Mouse (Mus musculus) ES-Bruce4 (cell line): ENCODE measurements around the gene Nfyc. TPM values are rescaled to one million over a fixed set of nuclear protein-coding genes. Genes with fewer than 3 reads are reported as not detected.
A peak's percentile ranks its signal among the peaks of the same experiment; 100 is the strongest.

Experiments
- H3K27ac ChIP-seq: 2 replicates; pipeline ENCODE4 v1.5.1; 2012; ENCODE audit warnings: low read length, inconsistent platforms; ENCODE audit not compliant: insufficient read depth
- H3K27me3 ChIP-seq: 2 replicates; pipeline ENCODE4 v1.6.1; 2012; ENCODE audit warnings: mild to moderate bottlenecking, low read length, inconsistent platforms; ENCODE audit not compliant: control insufficient read depth, poor library complexity, insufficient read depth, severe bottlenecking
- H3K36me3 ChIP-seq: 2 replicates; pipeline ENCODE4 v1.6.1; 2012; ENCODE audit warnings: inconsistent platforms, mild to moderate bottlenecking, low read length, moderate library complexity; ENCODE audit not compliant: control insufficient read depth, poor library complexity, insufficient read depth, severe bottlenecking
- H3K4me1 ChIP-seq: one replicate; pipeline ENCODE4 v1.8.1; 2011; ENCODE audit warnings: low read length; ENCODE audit not compliant: control insufficient read depth, insufficient read depth
- H3K4me3 ChIP-seq: 2 replicates; pipeline ENCODE4 v1.5.1; 2011; ENCODE audit warnings: low read depth, mild to moderate bottlenecking, low read length
- H3K9ac ChIP-seq: 2 replicates; pipeline ENCODE4 v1.6.1; 2012; ENCODE audit warnings: low read depth, mild to moderate bottlenecking, inconsistent platforms; ENCODE audit not compliant: poor library complexity, severe bottlenecking
- H3K9me3 ChIP-seq: replicated peaks from 2 replicates; pipeline ENCODE4 v1.6.1; 2012; ENCODE audit warnings: mild to moderate bottlenecking, low read length, inconsistent platforms; ENCODE audit not compliant: control insufficient read depth, poor library complexity, insufficient read depth, severe bottlenecking
- CTCF ChIP-seq: IDR thresholded peaks from one replicate; pipeline ENCODE4 v1.8.1; 2011; ENCODE audit warnings: low read depth, low read length
- EP300 ChIP-seq: IDR thresholded peaks from 2 replicates; pipeline ENCODE4 v1.6.1; 2011; ENCODE audit warnings: low read depth, low read length; ENCODE audit not compliant: insufficient read depth
- POLR2A ChIP-seq: IDR thresholded peaks from one replicate; pipeline ENCODE4 v1.8.1; 2011; ENCODE audit warnings: low read length; ENCODE audit not compliant: insufficient read depth
- polyA plus RNA-seq: library from polyadenylated mRNA; stranded (reverse); fragments of >200 nt; gene quantifications from 2 replicates; pipeline ENCODE4 v1.2.4, GENCODE M21; 2011; ENCODE audit warnings: low read depth; ENCODE audit not compliant: missing spikeins, insufficient read depth, insufficient read length

Nfyc gene
- polyA plus RNA-seq, 1 experiment, result 40.1 TPM

DNA sequence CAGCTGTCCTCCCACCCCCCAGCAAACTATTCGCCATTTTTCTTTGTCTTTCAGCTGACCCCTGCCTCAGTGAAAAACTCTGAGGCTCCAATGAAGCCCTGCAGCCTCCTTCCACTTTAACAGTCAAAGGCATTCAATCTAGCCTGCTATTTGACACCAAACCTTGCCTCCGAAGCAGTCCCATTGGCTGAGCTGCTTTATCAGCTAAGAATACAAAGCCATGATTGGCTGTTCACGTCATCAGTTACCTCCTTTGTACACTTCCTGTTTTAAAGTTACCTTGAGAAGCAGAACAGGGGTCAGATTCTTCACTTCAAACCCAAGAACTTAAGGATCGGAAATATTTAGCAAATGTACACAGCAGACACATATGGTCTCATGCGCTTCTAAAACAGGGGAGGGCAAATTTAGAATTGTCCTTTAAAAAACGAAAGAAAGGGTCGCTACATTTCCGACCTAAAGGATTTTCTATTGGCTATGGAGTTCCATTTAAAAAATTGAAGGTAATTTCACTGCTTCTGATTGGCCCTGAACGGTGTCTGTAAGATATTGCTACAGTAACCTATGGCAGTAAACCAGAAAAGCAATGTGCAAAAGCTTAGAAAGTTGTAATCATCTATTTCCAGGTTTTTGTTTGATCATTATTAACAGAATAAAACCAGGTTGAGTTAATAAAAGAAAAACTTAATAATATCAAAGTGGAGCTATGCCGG, 15.6 kb downstream of the Nfyc start:
- Histone ChIP-seq H3K36me3 (no peaks in the 10 kb centered on the region), H3K4me3 (peak overlapping the region; percentile 80), H3K9me3 (no peaks in the 10 kb centered on the region), H3K27ac (peak overlapping the region; percentile 98), H3K4me1 (peaks cover 5% of the 10 kb centered on the region), H3K9ac (peak overlapping the region; percentile 80; the same call in 1 of the 2 replicates), H3K27me3 (no peaks in the 10 kb centered on the region)
- TF ChIP-seq POLR2A, result no peak
- no peak for TF ChIP-seq EP300
- no peak for TF ChIP-seq CTCF

DNA sequence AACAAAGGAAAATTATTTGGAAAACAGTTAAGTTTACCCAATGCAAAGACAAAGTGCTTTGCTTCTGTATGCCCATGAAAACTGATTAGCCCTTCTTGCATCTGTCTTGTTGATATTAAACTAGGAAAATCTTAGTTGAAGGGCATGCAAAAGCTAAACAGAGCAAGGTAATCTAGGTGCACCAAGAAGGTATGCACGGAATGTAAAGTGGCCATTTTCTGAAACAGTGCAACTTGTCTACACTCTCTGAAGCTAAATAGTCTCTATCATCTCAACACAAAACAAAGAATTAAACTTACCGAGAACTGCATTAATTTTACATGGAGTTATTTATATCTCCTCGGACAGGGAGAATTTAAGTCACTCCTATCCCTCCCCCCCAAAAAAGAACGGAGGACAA, 16.2 kb downstream of the Nfyc start:
- Histone ChIP-seq H3K27me3 (no peaks in the 10 kb centered on the region), H3K9me3 (no peaks in the 10 kb centered on the region), H3K36me3 (no peaks in the 10 kb centered on the region), H3K4me3 (peak overlapping the region; percentile 80), H3K27ac (peak overlapping the region; percentile 98), H3K4me1 (peaks cover 5% of the 10 kb centered on the region), H3K9ac (peak overlapping the region; percentile 61; the same call in 1 of the 2 replicates)
- TF ChIP-seq CTCF (no peak), EP300 (no peak), POLR2A (no peak)

DNA sequence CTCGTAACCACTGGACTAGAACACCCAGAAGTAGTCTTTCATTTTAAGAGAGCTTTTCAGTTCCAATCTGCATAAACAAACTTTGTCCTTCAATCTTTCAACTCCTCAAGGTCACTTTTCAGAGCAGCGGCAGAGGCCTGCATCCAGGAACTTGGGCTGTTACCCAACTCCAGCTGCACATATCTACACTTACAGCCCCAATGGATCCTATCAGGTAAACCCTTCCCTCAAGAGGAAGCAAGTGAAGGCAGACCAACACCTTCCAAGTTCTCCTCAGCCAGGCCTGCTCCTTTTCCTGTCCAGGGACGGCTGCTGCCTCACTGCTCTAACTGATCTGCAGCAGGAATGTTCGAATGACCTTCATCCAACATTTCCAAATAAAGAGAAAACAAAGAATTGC, 17.2 kb downstream of the Nfyc start:
- no peak for TF ChIP-seq CTCF
- no peak for TF ChIP-seq EP300
- TF ChIP-seq POLR2A, result no peak
- no peaks in the 10 kb centered on the region for H3K36me3 ChIP-seq
- H3K9ac ChIP-seq, result peak overlapping the region; percentile 6; the same call in 1 of the 2 replicates
- no peaks in the 10 kb centered on the region for H3K9me3 ChIP-seq
- peak overlapping the region; percentile 17 for H3K4me3 ChIP-seq
- H3K27ac ChIP-seq, result peak overlapping the region; percentile 81
- H3K27me3 ChIP-seq, result no peaks in the 10 kb centered on the region
- peaks cover 5% of the 10 kb centered on the region for H3K4me1 ChIP-seq

DNA sequence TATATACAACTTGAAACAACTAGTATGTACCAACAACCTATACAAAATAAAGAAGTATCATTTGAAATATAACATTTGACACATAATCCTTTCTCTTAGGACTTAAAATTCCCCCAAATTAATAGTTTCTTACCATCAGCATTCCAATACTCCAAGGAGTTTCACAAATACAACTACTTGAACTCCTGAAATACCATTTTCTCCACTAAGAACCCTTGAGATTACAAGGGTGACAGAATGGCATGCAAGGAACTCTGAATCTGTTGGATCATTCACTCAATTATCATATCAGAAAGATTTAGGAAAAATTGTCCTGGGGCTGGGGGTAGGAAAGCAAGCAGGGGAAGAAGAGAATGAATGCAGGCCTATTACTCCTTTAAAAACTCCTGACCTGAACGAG, 17.6 kb downstream of the Nfyc start:
- Histone ChIP-seq H3K27ac (peak overlapping the region; percentile 81), H3K27me3 (no peaks in the 10 kb centered on the region), H3K4me1 (peaks cover 5% of the 10 kb centered on the region), H3K36me3 (no peaks in the 10 kb centered on the region), H3K9me3 (no peaks in the 10 kb centered on the region), H3K4me3 (no peak overlapping the region), H3K9ac (peak overlapping the region; percentile 6; the same call in 1 of the 2 replicates)
- TF ChIP-seq EP300, result no peak
- no peak for TF ChIP-seq CTCF
- no peak for TF ChIP-seq POLR2A

DNA sequence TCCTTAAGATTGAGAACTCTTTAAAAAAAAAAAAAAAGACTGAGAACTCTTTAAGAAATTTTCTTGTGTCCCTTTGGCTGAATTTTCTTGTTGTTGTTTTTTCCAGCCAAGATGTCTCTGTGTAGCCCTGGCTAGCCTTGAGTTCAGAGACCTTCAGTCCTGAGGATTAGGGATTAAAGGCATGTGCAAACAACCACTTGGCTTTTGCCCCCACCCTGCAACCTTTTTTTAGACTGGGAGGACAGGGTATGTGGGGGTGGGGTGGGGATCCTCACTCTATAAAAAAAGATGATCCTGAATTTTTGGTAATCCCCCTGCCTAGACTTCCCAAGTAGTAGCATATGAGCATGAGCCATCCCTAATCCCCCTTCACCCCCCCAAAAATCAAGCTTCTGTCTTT, 25.6 kb downstream of the Nfyc start:
- Histone ChIP-seq H3K27ac (no peak overlapping the region), H3K9ac (no peak overlapping the region), H3K9me3 (no peaks in the 10 kb centered on the region; the same call in 1 of the 2 replicates), H3K4me3 (no peak overlapping the region), H3K4me1 (no peaks in the 10 kb centered on the region), H3K36me3 (no peaks in the 10 kb centered on the region), H3K27me3 (no peaks in the 10 kb centered on the region)
- TF ChIP-seq EP300, result no peak
- TF ChIP-seq CTCF, result no peak

- peaks cover 1% of the 10 kb centered on the region for H3K4me1 ChIP-seq
- TF ChIP-seq EP300 (no peak), CTCF (no peak), POLR2A (no peak)
- no peak overlapping the region for H3K4me3 ChIP-seq
- H3K27me3 ChIP-seq, result no peaks in the 10 kb centered on the region
- H3K9ac ChIP-seq, result no peak overlapping the region
- H3K27ac ChIP-seq, result no peak overlapping the region
- H3K9me3 ChIP-seq, result no peaks in the 10 kb centered on the region; the same call in 1 of the 2 replicates
- no peaks in the 10 kb centered on the region for H3K36me3 ChIP-seq
Measured at GRCm38 (mm10) chr4:120801446-120801845, 29.9 kb downstream of the Nfyc start.
